Mouse (Mus musculus) lung, embryonic 16.5 days (tissue): ENCODE results near the gene Spg20. TPM values are rescaled to one million over a fixed set of nuclear protein-coding genes. Genes with fewer than 3 reads are reported as not detected.
A peak's percentile ranks its signal among the peaks of the same experiment; 100 is the strongest.

ENCODE experiments used
- ATAC-seq: fragments of 200-750 bp; cut with Nextera tagmentation; 2 replicates; pipeline ENCODE4 v1.8.0; 2017; ENCODE audit warnings: low read depth, mild to moderate bottlenecking, moderate library complexity
- H3K27ac ChIP-seq: fragments of 300-500 bp; sonication (generic); 2 replicates; pipeline ENCODE4 v1.5.1; 2014; ENCODE audit warnings: mild to moderate bottlenecking, control low read depth, low read length
- H3K27me3 ChIP-seq: fragments of 300-500 bp; sonication (generic); 2 replicates; pipeline ENCODE4 v1.6.1; 2014; ENCODE audit warnings: low read depth, low read length, mixed read lengths; ENCODE audit not compliant: control insufficient read depth, insufficient read depth
- H3K36me3 ChIP-seq: fragments of 300-500 bp; sonication (generic); 2 replicates; pipeline ENCODE4 v1.6.1; 2014; ENCODE audit warnings: low read length; ENCODE audit not compliant: control insufficient read depth, insufficient read depth
- H3K4me1 ChIP-seq: fragments of 300-500 bp; sonication (generic); replicated peaks from 2 replicates; pipeline ENCODE4 v1.6.1; 2014; ENCODE audit warnings: low read length, mixed read lengths; ENCODE audit not compliant: control insufficient read depth, insufficient read depth
- H3K4me2 ChIP-seq: fragments of 300-500 bp; sonication (generic); 2 replicates; pipeline ENCODE4 v1.6.1; 2014; ENCODE audit warnings: low read depth, low read length, control low read depth
- H3K4me3 ChIP-seq: fragments of 300-500 bp; sonication (generic); 2 replicates; pipeline ENCODE4 v1.5.1; 2014; ENCODE audit warnings: mild to moderate bottlenecking, low read length, control low read depth
- H3K9ac ChIP-seq: fragments of 300-500 bp; sonication (generic); 2 replicates; pipeline ENCODE4 v1.6.1; 2014; ENCODE audit warnings: low read length, control low read depth
- H3K9me3 ChIP-seq: fragments of 300-500 bp; sonication (generic); 2 replicates; pipeline ENCODE4 v1.6.1; 2016; ENCODE audit warnings: low read length; ENCODE audit not compliant: control insufficient read depth
- WGBS: fragments of 180-500 bp; shearing (Covaris S2); extraction: QIAGEN DNeasy Blood & Tissue Kit; methylation state at CpG from one replicate; pipeline ENCODE4 v1.1.7; 2014; 5-methylcytosine and 5-hydroxymethylcytosine counted together
- polyA plus RNA-seq: library from polyadenylated mRNA; unstranded; fragments of >200 nt; fragmentation: Nextera tagmentation; extraction: Ambion mirVana; gene quantifications from 2 replicates; pipeline ENCODE4 v1.2.1, GENCODE M21; 2015

Spg20 gene
- polyA plus RNA-seq, 1 experiment from 2014 or later: 39.2 TPM

DNA sequence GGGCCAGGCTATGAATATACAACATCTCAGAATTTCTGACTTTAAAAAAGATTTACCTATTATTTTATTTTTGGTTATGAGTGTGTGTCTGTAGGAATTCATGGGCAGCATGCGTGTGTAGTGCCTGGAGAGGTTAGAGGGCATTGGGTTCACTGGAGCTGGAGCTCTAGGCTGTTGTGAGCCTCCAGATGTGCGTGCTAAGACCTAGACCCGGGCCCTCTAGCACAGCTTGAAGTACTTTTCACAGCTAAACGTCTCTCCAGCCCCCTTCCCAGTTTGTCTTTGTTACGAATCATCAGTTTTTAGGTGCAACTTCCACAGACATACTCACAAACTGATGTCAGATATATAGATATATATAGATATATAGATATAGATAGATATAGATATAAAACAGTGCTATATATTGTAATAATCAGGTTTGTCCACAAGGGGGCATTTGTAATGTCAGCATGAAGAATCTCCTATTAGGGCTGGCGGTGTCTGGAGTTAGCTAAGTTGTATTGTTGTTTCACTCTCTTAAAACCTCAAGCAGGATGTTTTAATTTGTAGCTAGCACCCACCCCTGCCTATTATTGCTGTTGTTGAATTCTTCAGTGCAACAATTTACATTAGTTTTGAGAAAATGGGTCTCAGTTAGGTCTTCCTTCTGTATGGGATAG, 40.9 kb downstream of the Spg20 start:
- H3K9ac ChIP-seq: no peak overlapping the region
- no peaks in the 10 kb centered on the region for H3K36me3 ChIP-seq
- no peak overlapping the region for H3K4me2 ChIP-seq
- H3K27ac ChIP-seq: no peak overlapping the region
- 60% methylated on average over 6 of the region's 6 CpGs for WGBS
- no peak overlapping the region for H3K4me3 ChIP-seq
- no peaks in the 10 kb centered on the region for H3K27me3 ChIP-seq
- ATAC-seq: no peak
- no peaks in the 10 kb centered on the region for H3K4me1 ChIP-seq
- no peaks in the 10 kb centered on the region for H3K9me3 ChIP-seq

DNA sequence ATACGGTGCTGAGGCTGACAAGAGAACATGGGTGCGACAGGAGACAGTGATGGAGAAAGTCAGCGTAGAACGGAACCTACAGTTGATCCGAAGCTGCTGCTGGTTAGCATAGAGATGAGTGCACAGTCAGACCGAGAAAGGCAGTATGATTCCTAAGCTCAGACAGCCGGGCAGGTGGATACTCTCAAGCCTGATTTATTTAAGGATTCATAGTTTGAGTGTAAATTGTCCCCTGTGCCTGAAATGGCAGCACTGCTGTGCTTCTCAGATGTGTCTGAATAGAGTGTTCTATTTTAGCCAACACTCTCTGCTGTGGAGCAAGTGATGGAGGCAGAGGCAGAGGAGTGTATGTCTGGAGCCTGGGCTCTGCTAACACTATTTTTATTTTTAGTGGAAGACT, 42.3 kb downstream of the Spg20 start:
- Histone ChIP-seq H3K9ac (no peak overlapping the region), H3K4me3 (no peak overlapping the region), H3K36me3 (no peaks in the 10 kb centered on the region), H3K27ac (no peak overlapping the region), H3K4me2 (no peak overlapping the region), H3K4me1 (no peaks in the 10 kb centered on the region), H3K27me3 (no peaks in the 10 kb centered on the region), H3K9me3 (no peaks in the 10 kb centered on the region)
- no peak for ATAC-seq
- 91% methylated on average over 7 of the region's 7 CpGs for WGBS

DNA sequence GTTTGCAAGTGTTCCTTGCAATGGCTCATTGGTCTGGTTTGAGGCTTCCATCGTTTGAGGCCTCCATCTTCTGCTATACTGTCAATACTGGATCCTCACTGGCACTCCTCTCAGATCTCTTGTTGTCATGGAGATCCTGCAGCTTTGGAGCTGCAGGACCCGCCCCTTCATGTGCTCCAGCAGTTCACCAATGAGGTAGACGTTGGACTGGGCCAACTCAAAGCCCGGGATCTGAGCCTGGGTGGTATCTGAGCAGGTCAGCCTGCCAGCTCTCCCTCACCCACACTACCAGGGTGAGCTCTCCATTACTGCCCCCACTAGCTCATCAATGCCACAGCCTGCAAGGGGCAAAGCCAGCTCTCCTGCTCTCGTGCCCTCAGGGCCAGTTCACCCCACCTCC, 45.5 kb downstream of the Spg20 start:
- no peaks in the 10 kb centered on the region for H3K27me3 ChIP-seq
- H3K4me1 ChIP-seq: no peaks in the 10 kb centered on the region
- 45% methylated on average over 5 of the region's 5 CpGs for WGBS
- H3K36me3 ChIP-seq: no peaks in the 10 kb centered on the region
- H3K9ac ChIP-seq: no peak overlapping the region
- no peak overlapping the region for H3K4me3 ChIP-seq
- H3K27ac ChIP-seq: no peak overlapping the region
- no peaks in the 10 kb centered on the region for H3K9me3 ChIP-seq
- ATAC-seq: peak; percentile 23; the same call in 1 of the 2 replicates
- H3K4me2 ChIP-seq: no peak overlapping the region

DNA sequence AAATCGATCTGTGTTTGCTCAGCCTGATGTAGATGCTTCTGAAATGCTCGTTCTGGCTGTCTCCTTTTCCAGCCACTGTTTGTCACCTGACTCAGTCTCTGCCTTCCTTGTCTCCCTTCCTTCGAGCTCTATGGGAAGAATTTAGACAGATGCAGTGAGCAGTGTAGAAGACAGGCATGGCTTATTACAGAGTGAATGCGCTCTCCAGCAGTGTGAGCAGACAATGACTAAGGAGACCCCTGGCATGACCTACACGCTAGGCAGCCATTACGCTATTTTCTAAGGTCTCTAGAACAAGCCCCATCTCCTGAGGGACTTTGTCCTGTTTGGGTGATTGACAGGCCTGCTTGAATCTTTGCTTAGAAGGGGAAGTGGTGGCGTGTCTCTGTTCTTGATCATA, 49.2 kb downstream of the Spg20 start:
- Histone ChIP-seq H3K4me3 (no peak overlapping the region), H3K27ac (no peak overlapping the region), H3K9ac (no peak overlapping the region), H3K9me3 (no peaks in the 10 kb centered on the region), H3K27me3 (no peaks in the 10 kb centered on the region), H3K4me2 (no peak overlapping the region), H3K4me1 (no peaks in the 10 kb centered on the region), H3K36me3 (no peaks in the 10 kb centered on the region)
- no peak for ATAC-seq
- 79% methylated on average over 7 of the region's 7 CpGs for WGBS

DNA sequence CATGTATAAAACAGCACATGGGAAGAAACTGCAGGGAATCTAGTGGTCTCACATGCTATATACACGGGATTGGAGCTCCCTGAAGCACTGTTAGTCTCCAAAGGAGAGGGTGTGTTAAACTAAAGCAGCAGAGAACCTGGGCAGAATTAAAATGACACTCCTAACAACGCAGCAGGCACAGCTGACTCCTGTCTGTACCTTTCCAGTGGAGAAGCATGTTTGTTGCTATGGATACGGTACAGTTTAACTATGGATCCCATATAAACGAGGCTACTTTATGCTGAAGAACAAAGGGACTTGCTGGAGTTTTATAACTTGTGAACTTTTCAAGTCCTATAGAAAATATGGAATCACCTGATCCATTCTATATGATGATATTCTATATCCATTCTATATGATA, 51.6 kb downstream of the Spg20 start:
- no peaks in the 10 kb centered on the region for H3K36me3 ChIP-seq
- no peak overlapping the region for H3K9ac ChIP-seq
- no peaks in the 10 kb centered on the region for H3K4me1 ChIP-seq
- no peak overlapping the region for H3K27ac ChIP-seq
- H3K4me3 ChIP-seq: no peak overlapping the region
- no peaks in the 10 kb centered on the region for H3K9me3 ChIP-seq
- H3K27me3 ChIP-seq: no peaks in the 10 kb centered on the region
- ATAC-seq: no peak
- no peak overlapping the region for H3K4me2 ChIP-seq
- 57% methylated on average over 4 of the region's 4 CpGs for WGBS

DNA sequence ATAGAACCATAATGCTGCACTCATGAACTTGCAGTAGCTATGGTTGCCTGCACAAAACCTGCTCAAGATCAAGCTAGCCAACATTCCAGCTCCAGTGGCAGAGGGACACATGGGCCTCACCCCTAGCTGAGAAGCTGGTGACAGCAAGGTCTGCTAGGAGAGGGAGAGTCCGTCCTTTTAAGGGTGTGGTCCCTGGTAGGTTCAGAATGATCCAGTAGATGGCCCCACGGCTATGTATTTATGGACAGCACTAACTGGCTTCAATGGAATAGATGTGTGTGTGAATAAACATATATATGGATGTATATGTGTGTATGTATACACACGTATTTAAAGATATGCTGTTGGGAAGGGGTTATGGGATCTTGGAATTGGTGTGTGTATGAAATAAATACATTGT, 60.6 kb downstream of the Spg20 start:
- Histone ChIP-seq H3K36me3 (no peaks in the 10 kb centered on the region), H3K4me1 (no peaks in the 10 kb centered on the region), H3K4me2 (no peak overlapping the region), H3K4me3 (no peak overlapping the region), H3K27ac (no peak overlapping the region), H3K27me3 (no peaks in the 10 kb centered on the region), H3K9me3 (no peaks in the 10 kb centered on the region), H3K9ac (no peak overlapping the region)
- 60% methylated on average over 3 of the region's 3 CpGs for WGBS
- ATAC-seq: no peak

DNA sequence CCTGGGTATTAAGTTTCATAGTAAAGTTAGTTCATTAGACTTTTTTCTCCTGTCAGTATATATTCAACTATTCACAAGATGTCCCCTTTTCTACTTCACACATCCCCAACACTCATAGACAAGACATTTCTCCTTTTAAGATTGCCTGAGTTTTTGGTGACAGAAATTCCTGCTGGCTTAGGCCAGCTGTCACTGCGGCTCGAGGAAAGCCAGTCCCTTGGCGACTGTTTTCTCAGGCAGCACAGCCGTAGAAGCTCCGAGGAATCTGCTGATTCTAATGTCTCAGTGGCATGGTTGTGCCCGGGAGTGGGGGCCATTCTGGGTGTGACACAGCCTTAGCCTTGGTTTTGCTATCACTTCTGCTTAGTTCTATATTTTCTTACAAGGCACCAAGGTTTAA, 65.4 kb downstream of the Spg20 start:
- no peak overlapping the region for H3K27ac ChIP-seq
- no peaks in the 10 kb centered on the region for H3K36me3 ChIP-seq
- 41% methylated on average over 6 of the region's 6 CpGs for WGBS
- no peaks in the 10 kb centered on the region for H3K4me1 ChIP-seq
- H3K4me2 ChIP-seq: no peak overlapping the region
- no peaks in the 10 kb centered on the region; the same call in 1 of the 2 replicates for H3K9me3 ChIP-seq
- no peaks in the 10 kb centered on the region for H3K27me3 ChIP-seq
- H3K9ac ChIP-seq: no peak overlapping the region
- H3K4me3 ChIP-seq: no peak overlapping the region
- no peak for ATAC-seq

DNA sequence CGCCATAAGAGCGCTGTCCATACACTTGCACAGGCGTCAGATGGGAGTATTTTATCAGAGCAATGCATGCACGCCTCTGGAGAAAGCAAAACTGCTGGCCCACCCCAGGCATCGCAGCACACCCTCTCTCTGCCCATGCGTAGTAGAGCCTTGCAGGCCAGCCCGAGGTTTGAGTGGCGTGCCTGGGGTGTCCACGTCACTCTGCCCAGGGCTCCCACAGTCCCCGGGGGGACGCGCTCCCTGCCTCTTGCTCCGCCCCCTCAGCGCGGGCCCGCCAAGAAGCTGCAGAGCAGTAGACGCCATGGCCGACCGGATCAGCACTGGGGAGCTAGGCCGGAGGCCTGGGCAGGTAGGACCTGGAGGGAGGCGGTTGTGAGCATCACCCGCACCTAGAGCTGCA, 69.9 kb downstream of the Spg20 start, which contains the start of gene Sohlh2:
Gene Sohlh2, plus strand, starts transcription at position 263 of the 400 bp plus-strand sequence.
- no peak for ATAC-seq

More for the DNA sequence above, 69.9 kb downstream of the Spg20 start, which contains the start of gene Sohlh2:
- no peak within 1 kb of the TSS for H3K4me2 ChIP-seq
- 88% methylated on average over 22 of the region's 22 CpGs for WGBS
- no peak within 1 kb of the TSS for H3K27ac ChIP-seq
- H3K4me1 ChIP-seq: no peaks in the 10 kb centered on the region
- H3K27me3 ChIP-seq: no peaks in the 10 kb centered on the region
- H3K9me3 ChIP-seq: no peaks in the 10 kb centered on the region; the same call in 1 of the 2 replicates
- no peak within 1 kb of the TSS for H3K9ac ChIP-seq
- H3K4me3 ChIP-seq: no peak within 1 kb of the TSS
- H3K36me3 ChIP-seq: no peaks in the 10 kb centered on the region
